Mouse (Mus musculus) testis, postnatal 14 days (tissue): ENCODE measurements around the gene Nup50.
A peak's percentile ranks its signal among the peaks of the same experiment; 100 is the strongest.

ENCODE experiments used
- DNase-seq: peaks from one replicate; pipeline ENCODE4 v3.0.0; 2021; ENCODE audit warnings: low spot score

Gene Nup50

GRCm38 (mm10) chr15:84953259-84953658 is 30.0 kb downstream of the Nup50 start:
- DNase-seq = no peak

GRCm38 (mm10) chr15:84957851-84958250 is 34.6 kb downstream of the Nup50 start:
- no peak for DNase-seq

GRCm38 (mm10) chr15:84958331-84958730 is 35.1 kb downstream of the Nup50 start:
- DNase-seq = no peak

- no peak for DNase-seq
Observed at GRCm38 (mm10) chr15:84959891-84960290, 36.7 kb downstream of the Nup50 start.

GRCm38 (mm10) chr15:84960692-84961091 is 37.5 kb downstream of the Nup50 start:
- no peak for DNase-seq

GRCm38 (mm10) chr15:84962518-84962917 is 39.3 kb downstream of the Nup50 start:
- DNase-seq = no peak

GRCm38 (mm10) chr15:84964771-84965170 is 41.6 kb downstream of the Nup50 start:
- DNase-seq = no peak

GRCm38 (mm10) chr15:84965575-84966360 is 42.6 kb downstream of the Nup50 start:
- no peak for DNase-seq

- no peak for DNase-seq
Observed at GRCm38 (mm10) chr15:84968534-84968933, 45.3 kb downstream of the Nup50 start.

- no peak for DNase-seq
Observed at GRCm38 (mm10) chr15:84972860-84973543, 49.8 kb downstream of the Nup50 start.

- DNase-seq = no peak
Observed at GRCm38 (mm10) chr15:84973544-84973871, 50.3 kb downstream of the Nup50 start.

- DNase-seq = no peak
Observed at GRCm38 (mm10) chr15:84975729-84976128, 52.5 kb downstream of the Nup50 start.

GRCm38 (mm10) chr15:84981609-84982313 is 58.5 kb downstream of the Nup50 start:
- DNase-seq = no peak

- DNase-seq = no peak
Observed at GRCm38 (mm10) chr15:84982888-84983287, 59.7 kb downstream of the Nup50 start.

- DNase-seq = no peak
Observed at GRCm38 (mm10) chr15:84983721-84984120, 60.5 kb downstream of the Nup50 start.

GRCm38 (mm10) chr15:84985516-84986160 is 62.4 kb downstream of the Nup50 start:
- DNase-seq = no peak

- no peak for DNase-seq
Observed at GRCm38 (mm10) chr15:84986171-84987019, 63.2 kb downstream of the Nup50 start.

GRCm38 (mm10) chr15:84987020-84987815 is 64.0 kb downstream of the Nup50 start:
- DNase-seq = peak; percentile 54

- DNase-seq = peak; percentile 91
Observed at GRCm38 (mm10) chr15:84987874-84988825, 64.9 kb downstream of the Nup50 start, which contains the start of gene 5031439G07Rik. TSS of gene 5031439G07Rik (minus strand) at chr15:84988551.
